Mouse (Mus musculus): ENCODE results near the gene Erf.
"Not testable (repeated sequence)": the region's sequence is repeated elsewhere in the genome, so short reads cannot be mapped to it uniquely, and the experiment has no call there.

Gene Erf

GRCm38 (mm10) chr7:25266180-25266962 is 15.8 kb upstream of the Erf start:
- DNase-seq = no peak

- not testable (repeated sequence) for DNase-seq
Observed at GRCm38 (mm10) chr7:25265743-25266142, 15.2 kb upstream of the Erf start.

GRCm38 (mm10) chr7:25263968-25264870 is 13.7 kb upstream of the Erf start:
- no peak for DNase-seq

GRCm38 (mm10) chr7:25261896-25262295 is 11.3 kb upstream of the Erf start:
- DNase-seq = no peak

GRCm38 (mm10) chr7:25251822-25252221 is 1.3 kb upstream of the Erf start:
- no peak for DNase-seq

- peak; percentile 81 to 87 for DNase-seq
Observed at GRCm38 (mm10) chr7:25251071-25251791, 670 bp upstream of the Erf start.

GRCm38 (mm10) chr7:25249314-25250140 is 1.0 kb downstream of the Erf start:
- peak; percentile 85 to 91 for DNase-seq

- peak in 1 of 2 experiments; percentile 54 for DNase-seq
Observed at GRCm38 (mm10) chr7:25248846-25249313, 1.7 kb downstream of the Erf start.

- peak; percentile 54 to 69 for DNase-seq
Observed at GRCm38 (mm10) chr7:25248018-25248647, 2.4 kb downstream of the Erf start.

- no peak for DNase-seq
Observed at GRCm38 (mm10) chr7:25247498-25247897, 3.1 kb downstream of the Erf start.

- DNase-seq = peak in 1 of 2 experiments; percentile 48
Observed at GRCm38 (mm10) chr7:25246759-25247137, 3.8 kb downstream of the Erf start.

GRCm38 (mm10) chr7:25246079-25246758 is 4.3 kb downstream of the Erf start:
- peak; percentile 80 to 83 for DNase-seq

- DNase-seq = no peak
Observed at GRCm38 (mm10) chr7:25244562-25245369, 5.8 kb downstream of the Erf start.

GRCm38 (mm10) chr7:25243361-25243760 is 7.2 kb downstream of the Erf start:
- DNase-seq = no peak

GRCm38 (mm10) chr7:25241062-25241461 is 9.5 kb downstream of the Erf start:
- peak; percentile 80 to 84 for DNase-seq

GRCm38 (mm10) chr7:25240631-25241030 is 9.9 kb downstream of the Erf start:
- DNase-seq = no peak

- peak; percentile 88 to 93 for DNase-seq
Observed at GRCm38 (mm10) chr7:25238829-25239623, 11.5 kb downstream of the Erf start.

- DNase-seq = peak; percentile 93 to 94
Observed at GRCm38 (mm10) chr7:25238015-25238706, 12.4 kb downstream of the Erf start.
